Mouse (Mus musculus): ENCODE measurements around the gene Dop1b. TPM values are rescaled to one million over a fixed set of nuclear protein-coding genes. Genes with fewer than 3 reads are reported as not detected.

Gene Dop1b
- total and polyA plus RNA-seq, 3 experiments: 0.90 to 4.5 (median 3.1) TPM

GRCm38 (mm10) chr16:93707116-93707515 is 4.6 kb upstream of the Dop1b start:
- no peak overlapping the region for H3K27ac ChIP-seq (ENCODE audit: insufficient read depth, low read depth)
- H3K9ac ChIP-seq (ENCODE audit: insufficient read depth, low read depth): no peak overlapping the region
- dilution Hi-C loops (cut with MboI; ENCODE audit: extremely low pct_ligation_motif_present, extremely low pct_unique_long_range_greater_than_20kb, low sequenced_read_pairs): no loop called here
- no peaks in the 10 kb centered on the region for H3K9me3 ChIP-seq (replicated peaks; ENCODE audit: low read length)
- no peak overlapping the region for H3K4me2 ChIP-seq (ENCODE audit: insufficient read depth, low read depth, poor library complexity, severe bottlenecking)
- no peak overlapping the region for H3K4me3 ChIP-seq (replicated peaks in 1 of 3; ENCODE audit: low read depth in 2 of 3, low read length in 2 of 3, poor library complexity in 1 of 3)
- TF ChIP-seq SIN3A (IDR thresholded peaks at IDR 0.05; ENCODE audit: low read length) (no peak), USF1 (IDR thresholded peaks at IDR 0.05; ENCODE audit: low read depth, low read length) (no peak), HCFC1 (IDR thresholded peaks at IDR 0.05; ENCODE audit: low read depth, low read length) (no peak), ELF1 (IDR thresholded peaks at IDR 0.05; ENCODE audit: low read depth, low read length) (no peak), MAFK (IDR thresholded peaks at IDR 0.05; ENCODE audit: insufficient replicate concordance, low read length) (no peak), NRF1 (IDR thresholded peaks at IDR 0.05; ENCODE audit: low read depth, low read length) (no peak), MXI1 (IDR thresholded peaks at IDR 0.05; ENCODE audit: low read depth, low read length) (no peak), ZKSCAN1 (IDR thresholded peaks at IDR 0.05; ENCODE audit: borderline replicate concordance, low read depth, low read length) (no peak), ZNF384 (IDR thresholded peaks at IDR 0.05; ENCODE audit: low read depth, low read length) (no peak), ZMIZ1 (IDR thresholded peaks at IDR 0.05; ENCODE audit: low read depth, low read length) (no peak), CHD2 (IDR thresholded peaks at IDR 0.05; ENCODE audit: low read length) (no peak)
- H3K36me3 ChIP-seq (replicated peaks in 1 of 2; ENCODE audit: control insufficient read depth in 1 of 2, insufficient read depth in 1 of 2, low read length in 1 of 2): no peaks in the 10 kb centered on the region
- in situ Hi-C loops (cut with MboI; ENCODE audit: low pct_ligation_motif_present, low pct_unique_long_range_greater_than_20kb, low sequenced_read_pairs): no loop called here
- peaks cover 0 to 4% of the 10 kb centered on the region in 2 experiments; a peak in 2 of 4 replicates for H3K4me1 ChIP-seq (ENCODE audit: control insufficient read depth in 1 of 2, insufficient read depth in 2 of 2)
- DNase-seq (ENCODE audit: extremely low read depth): no peak
- H3K79me2 ChIP-seq (replicated peaks; ENCODE audit: control insufficient read depth, extremely low read depth, insufficient read depth, poor library complexity, severe bottlenecking): no peaks in the 10 kb centered on the region
- peaks cover 2% of the 10 kb centered on the region for H3K27me3 ChIP-seq (replicated peaks)

GRCm38 (mm10) chr16:93709217-93709616 is 2.5 kb upstream of the Dop1b start:
- in situ Hi-C loops (cut with MboI; ENCODE audit: low pct_ligation_motif_present, low pct_unique_long_range_greater_than_20kb, low sequenced_read_pairs) (no loop called here), dilution Hi-C loops (cut with MboI; ENCODE audit: extremely low pct_ligation_motif_present, extremely low pct_unique_long_range_greater_than_20kb, low sequenced_read_pairs) (no loop called here)
- peaks cover 15% of the 10 kb centered on the region for H3K27me3 ChIP-seq (replicated peaks)
- no peak for DNase-seq (ENCODE audit: extremely low read depth)
- no peak overlapping the region for H3K27ac ChIP-seq (ENCODE audit: insufficient read depth, low read depth)
- peaks cover 6 to 12% of the 10 kb centered on the region in 2 experiments; a peak in 3 of 4 replicates for H3K4me1 ChIP-seq (ENCODE audit: control insufficient read depth in 1 of 2, insufficient read depth in 2 of 2)
- TF ChIP-seq NRF1 (IDR thresholded peaks at IDR 0.05; ENCODE audit: low read depth, low read length) (no peak), BHLHE40 (IDR thresholded peaks at IDR 0.05; ENCODE audit: low read depth, low read length) (no peak), POLR2A (IDR thresholded peaks at IDR 0.05; ENCODE audit: low read depth, low read length) (no peak), MYC (IDR thresholded peaks at IDR 0.05; ENCODE audit: low read depth, low read length) (no peak), MAX (IDR thresholded peaks at IDR 0.05; ENCODE audit: low read length) (no peak), ZNF384 (IDR thresholded peaks at IDR 0.05; ENCODE audit: low read depth, low read length) (no peak), HCFC1 (IDR thresholded peaks at IDR 0.05; ENCODE audit: low read depth, low read length) (no peak), TBP (conservative IDR thresholded peaks at IDR 0.05; ENCODE audit: low read depth, low read length) (no peak), TCF12 (IDR thresholded peaks at IDR 0.05; ENCODE audit: low read depth, low read length) (no peak), MAZ (IDR thresholded peaks at IDR 0.05; ENCODE audit: low read depth, low read length) (no peak)
- no peaks in the 10 kb centered on the region for H3K79me2 ChIP-seq (replicated peaks; ENCODE audit: control insufficient read depth, extremely low read depth, insufficient read depth, poor library complexity, severe bottlenecking)
- H3K36me3 ChIP-seq (replicated peaks in 1 of 2; ENCODE audit: control insufficient read depth in 1 of 2, insufficient read depth in 1 of 2, low read length in 1 of 2): no peaks in the 10 kb centered on the region
- H3K9ac ChIP-seq (ENCODE audit: insufficient read depth, low read depth): no peak overlapping the region
- H3K4me3 ChIP-seq (replicated peaks in 1 of 3; ENCODE audit: low read depth in 2 of 3, low read length in 2 of 3, poor library complexity in 1 of 3): no peak overlapping the region
- H3K9me3 ChIP-seq (replicated peaks; ENCODE audit: low read length): peaks cover 3% of the 10 kb centered on the region
- no peak overlapping the region for H3K4me2 ChIP-seq (ENCODE audit: insufficient read depth, low read depth, poor library complexity, severe bottlenecking)
